Mouse (Mus musculus): ENCODE measurements around the gene Gm11549.
A peak's percentile ranks its signal among the peaks of the same experiment; 100 is the strongest.

Gm11549 gene

DNA sequence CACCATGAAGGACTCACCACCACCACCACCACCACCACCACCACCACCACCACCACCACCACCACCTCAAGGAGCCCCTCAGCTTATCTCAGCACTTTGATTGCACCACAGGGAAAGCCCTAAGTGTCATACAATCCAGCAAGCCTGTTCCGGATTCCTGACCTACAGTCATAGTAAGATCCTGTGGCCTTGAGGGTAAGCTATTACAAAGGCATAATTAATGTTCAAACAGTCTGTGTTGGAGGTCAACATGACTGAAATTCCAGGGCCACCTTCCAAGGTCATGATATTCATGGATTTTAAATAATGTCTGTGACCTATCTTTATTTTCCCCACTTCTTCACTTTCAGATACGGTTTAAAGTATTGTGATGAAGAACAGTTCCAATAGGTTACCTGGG, 41.1 kb downstream of the Gm11549 start:
- no peak for DNase-seq (ENCODE audit: low spot score)

DNA sequence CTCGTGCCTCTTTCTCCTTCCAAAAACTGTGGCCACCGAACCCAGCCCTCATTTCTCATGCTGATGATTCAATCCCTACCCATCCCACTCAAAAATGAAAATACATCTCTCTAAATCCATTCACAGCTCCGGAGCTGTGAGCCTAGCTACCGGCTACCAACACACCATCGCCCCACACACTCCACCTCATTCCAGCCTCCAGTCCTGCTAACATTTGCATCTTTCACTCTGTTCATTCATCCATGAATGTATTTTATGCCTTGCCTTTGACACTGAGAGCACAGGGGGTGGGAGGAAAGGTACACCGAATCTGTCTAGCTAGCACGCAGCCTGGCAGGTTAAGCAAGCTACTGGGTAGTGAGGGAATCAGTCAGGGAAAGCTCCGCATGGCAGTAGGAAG, 42.8 kb downstream of the Gm11549 start:
- DNase-seq (ENCODE audit: low spot score) = no peak

DNA sequence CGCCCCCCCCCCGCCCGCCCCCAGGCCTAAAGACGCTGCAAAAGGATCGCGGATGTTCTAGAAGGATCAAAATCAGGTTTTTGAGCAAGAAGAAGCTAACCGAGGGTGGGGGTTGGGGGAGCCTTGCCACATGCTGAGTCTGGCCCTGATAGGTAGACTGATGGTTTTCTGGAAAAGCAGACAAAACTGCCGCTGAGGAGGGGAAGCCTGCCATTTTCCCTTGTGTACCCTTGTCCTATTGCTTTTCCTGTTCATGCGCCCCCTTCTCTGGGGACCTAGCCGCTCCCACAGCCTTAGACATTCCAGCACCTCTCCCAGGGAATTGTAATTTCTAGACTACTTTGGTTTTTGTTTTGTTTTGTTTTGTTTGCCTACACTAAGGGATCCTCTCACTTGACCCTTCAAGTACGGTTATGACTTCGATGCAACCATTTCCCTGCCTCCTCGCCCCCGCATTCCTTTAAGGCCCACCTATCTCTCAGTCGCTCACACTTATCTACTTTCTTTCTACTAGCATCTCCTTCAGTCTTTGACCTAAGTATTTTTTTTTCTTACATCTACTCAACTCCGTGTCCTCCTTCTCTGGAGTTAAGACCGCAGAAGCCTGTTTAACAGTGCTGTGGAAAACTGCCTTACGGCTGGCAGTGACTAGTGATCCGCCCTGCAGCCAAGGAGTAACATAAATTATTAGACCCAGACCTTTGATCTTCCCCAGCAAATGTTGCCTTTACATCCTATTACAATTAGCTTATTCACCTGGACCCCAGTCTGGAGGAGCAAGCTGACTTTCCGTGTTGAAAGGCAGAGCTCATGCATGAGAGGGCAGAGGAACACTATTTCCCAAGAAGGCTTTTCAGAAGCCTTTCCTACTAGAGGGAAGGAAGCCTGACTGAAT, 45.1 kb downstream of the Gm11549 start:
- peak; percentile 37 for DNase-seq (ENCODE audit: low spot score)

DNA sequence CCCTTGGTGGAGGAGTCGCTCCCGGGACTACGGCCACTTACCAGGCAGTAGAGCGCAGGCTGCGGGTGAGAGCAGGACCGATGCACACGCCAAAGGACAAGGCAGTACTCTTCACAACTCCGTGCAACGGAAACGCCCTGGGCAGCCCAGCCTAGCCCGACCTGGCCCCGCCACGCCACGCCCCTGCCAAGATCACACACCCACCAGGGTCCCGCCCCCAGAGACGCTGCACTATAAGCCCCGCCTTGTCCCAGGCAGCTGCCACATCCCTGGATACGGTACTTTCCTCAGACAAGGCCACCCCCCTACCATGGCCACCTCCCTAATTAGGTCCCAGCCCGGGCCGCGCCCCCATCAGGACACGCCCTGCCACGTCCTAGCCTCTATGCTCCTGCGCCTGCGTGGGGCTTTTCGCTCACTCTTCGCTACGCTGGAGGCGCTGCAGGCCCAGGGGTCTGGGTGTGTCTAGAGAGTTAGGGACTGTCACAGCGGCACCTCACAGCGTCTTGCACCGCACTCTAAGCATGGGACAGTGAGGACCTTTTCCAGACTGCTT, 46.0 kb downstream of the Gm11549 start, which contains the start of the genes Anxa5 and 1810062G17Rik:
TSS of gene Anxa5 (minus strand) at position 363 of the 556 bp plus-strand sequence.
TSS of gene 1810062G17Rik (plus strand) at position 406 of the 556 bp plus-strand sequence.
- DNase-seq (ENCODE audit: low spot score) = peak; percentile 99

DNA sequence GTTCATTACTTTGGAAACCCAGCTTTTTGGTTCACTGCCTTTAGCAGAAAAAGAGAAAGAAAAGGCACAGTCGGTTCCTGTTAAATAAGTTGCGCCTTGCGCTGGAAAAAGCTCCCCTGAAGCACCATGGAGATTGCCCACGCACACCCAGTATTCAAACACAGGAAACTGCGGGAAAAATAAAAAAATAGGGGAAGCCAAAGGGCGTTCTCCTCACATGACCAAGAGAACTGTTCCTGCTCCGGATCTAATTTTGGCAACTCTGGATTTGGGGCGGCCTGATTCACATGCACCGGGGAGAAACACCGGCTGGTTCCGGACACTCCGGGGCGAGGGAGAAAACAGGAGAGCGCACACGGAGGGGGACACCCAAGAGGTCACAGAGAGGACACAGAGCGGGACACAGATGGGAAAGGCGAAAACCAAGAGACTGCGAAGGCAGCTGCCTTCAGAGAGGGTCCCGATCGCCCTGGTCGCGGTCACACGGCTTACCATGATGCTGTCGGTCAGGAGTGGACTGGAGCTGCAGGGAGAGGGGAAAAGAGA, 46.6 kb downstream of the Gm11549 start:
- DNase-seq (ENCODE audit: low spot score) = peak; percentile 81

DNA sequence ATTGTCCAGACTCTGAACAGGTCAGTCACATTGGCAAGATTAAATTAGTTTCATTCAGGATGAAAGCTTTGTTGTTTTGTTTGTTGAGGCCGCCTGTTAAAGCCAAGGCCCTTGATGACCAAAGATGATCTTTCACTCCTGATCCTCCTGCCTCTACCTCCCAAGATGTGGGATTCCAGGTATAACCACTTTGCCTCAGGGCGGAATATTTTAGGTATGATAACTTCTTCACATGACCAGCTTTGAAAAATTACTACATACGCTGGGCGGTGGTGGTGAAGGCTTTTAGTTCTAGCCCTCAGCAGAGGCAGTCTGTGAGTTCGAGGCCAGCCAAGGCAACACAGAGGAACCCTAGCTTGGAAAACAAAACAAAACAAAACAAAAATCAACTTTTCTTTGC, 47.2 kb downstream of the Gm11549 start:
- DNase-seq (ENCODE audit: low spot score) = no peak

DNA sequence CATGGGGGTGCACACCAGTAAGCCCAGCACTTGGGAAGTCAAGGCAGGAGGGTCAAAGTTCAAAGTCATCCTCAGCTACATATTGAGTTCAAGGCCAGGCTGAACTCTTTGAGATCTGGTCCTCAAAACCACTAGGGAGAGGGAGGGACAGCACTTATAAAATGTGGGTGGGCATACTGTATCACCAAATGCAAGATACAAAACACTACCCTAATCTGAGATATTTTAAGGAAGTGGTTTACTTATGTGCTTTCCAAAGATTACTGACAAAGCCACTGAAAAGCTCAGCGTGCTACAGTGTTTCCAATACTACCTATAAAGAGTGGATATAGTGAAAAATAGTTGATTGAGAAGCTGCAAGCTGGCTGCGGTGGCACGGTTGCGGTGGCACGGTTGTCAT, 48.4 kb downstream of the Gm11549 start:
- DNase-seq (ENCODE audit: low spot score) = no peak

DNA sequence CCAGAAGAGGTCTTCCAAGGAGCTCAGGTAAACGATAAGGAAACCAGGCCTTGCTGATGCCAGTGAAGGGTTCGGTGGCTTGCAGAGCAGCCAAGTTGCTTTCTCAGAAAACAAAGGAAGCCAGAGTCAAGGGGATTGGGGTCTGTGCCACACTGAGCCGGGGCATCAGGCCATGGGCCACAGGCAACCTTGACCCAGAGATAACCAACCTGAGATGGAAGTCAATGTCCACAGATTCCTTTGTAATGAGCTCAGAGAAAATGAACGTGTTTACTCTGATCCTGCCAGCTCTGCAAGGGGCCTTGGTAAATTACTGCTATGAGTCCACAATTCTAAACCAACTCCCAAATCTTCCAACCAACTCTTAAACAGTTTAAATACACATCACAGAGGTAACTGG, 49.8 kb downstream of the Gm11549 start:
- DNase-seq (ENCODE audit: low spot score) = no peak

DNA sequence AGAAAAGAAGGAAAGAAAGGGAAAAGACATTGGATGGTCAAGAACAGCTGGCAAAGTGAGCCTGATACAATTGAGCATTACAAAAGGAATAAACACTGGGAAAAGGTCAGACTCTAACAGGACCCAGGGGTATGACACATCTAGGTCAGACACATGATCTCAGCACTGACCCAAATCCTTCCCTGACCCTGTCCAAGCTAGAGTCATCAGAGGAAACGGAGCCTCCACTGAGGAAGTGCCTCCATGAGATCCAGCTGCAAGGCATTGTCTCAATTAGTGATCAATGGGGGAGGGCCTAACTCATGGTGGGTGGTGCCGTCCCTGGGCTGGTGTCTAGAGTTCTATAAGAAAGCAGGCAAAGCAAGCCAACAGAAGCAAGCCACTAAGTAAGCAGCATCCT, 52.7 kb downstream of the Gm11549 start:
- peak; percentile 64 for DNase-seq (ENCODE audit: low spot score)

DNA sequence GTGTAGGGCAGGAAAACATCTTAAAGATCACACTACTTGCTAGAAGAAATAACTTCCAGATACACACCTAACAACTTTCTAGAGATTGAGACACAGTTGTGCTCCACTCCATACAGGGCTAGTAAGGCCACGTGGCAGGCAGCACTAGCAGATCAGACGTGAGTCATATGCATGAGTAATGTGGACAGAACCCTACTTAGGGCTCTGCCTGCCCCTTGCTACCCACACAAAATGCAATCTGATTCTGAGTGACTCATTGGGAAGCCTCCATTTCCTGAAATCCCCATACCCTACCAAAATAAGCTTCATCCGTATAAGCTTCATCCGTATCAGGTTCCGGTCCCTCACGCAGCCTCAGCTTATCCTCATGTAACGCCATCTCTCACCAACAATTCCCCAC, 54.0 kb downstream of the Gm11549 start:
- no peak for DNase-seq (ENCODE audit: low spot score)

DNA sequence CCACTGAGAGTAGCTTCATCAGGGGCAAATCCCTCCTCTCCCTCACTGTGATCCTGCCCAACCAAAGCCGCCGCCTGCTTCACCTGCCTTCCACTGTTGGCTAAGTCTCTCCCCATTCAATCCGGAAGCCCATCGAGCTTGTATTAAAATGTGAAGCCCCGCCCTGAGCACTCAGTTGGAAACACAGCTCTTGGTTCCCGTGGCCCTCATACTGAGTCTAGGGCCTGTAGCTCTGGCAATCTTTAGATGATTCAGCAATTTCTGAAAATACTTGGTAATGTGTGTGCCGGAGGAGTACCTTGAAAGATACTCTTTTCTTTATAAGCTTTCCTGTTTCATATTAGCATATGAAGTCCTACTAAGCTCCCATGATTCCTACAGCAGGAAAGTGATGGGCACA, 56.1 kb downstream of the Gm11549 start:
- no peak for DNase-seq (ENCODE audit: low spot score)
